Mouse (Mus musculus) liver, adult 2 months (tissue): Measurements from ENCODE around the gene Adarb1. TPM values are rescaled to one million over a fixed set of nuclear protein-coding genes. Genes with fewer than 3 reads are reported as not detected.

Experiments
- DNase-seq: peaks from one replicate; pipeline ENCODE4 v3.0.0-alpha.2; 2011; ENCODE audit warnings: low read depth, low spot score; ENCODE audit errors: extremely low read depth
- H3K27ac ChIP-seq: fragments of 200-500 bp; replicated peaks from 2 replicates; pipeline ENCODE4 v1.5.1; 2012; ENCODE audit warnings: low read depth, mild to moderate bottlenecking, control low read depth, inconsistent platforms, low read length; ENCODE audit not compliant: insufficient read depth
- H3K27me3 ChIP-seq: fragments of 200-500 bp; 2 replicates; pipeline ENCODE4 v1.6.1; 2012; ENCODE audit warnings: mild to moderate bottlenecking, moderate library complexity, low read length, inconsistent platforms; ENCODE audit not compliant: control insufficient read depth, insufficient read depth
- H3K36me3 ChIP-seq: fragments of 200-500 bp; 2 replicates; pipeline ENCODE4 v1.6.1; 2012; ENCODE audit warnings: low read length, inconsistent platforms; ENCODE audit not compliant: control insufficient read depth, insufficient read depth
- H3K4me1 ChIP-seq: fragments of 200-500 bp; 2 replicates; pipeline ENCODE4 v1.6.1; 2011; ENCODE audit warnings: low read length; ENCODE audit not compliant: control insufficient read depth, insufficient read depth
- H3K4me3 ChIP-seq: fragments of 200-500 bp; 2 replicates; pipeline ENCODE4 v1.5.1; 2011; ENCODE audit warnings: low read depth, mild to moderate bottlenecking, control low read depth, low read length, moderate library complexity; ENCODE audit not compliant: insufficient read depth
- H3K79me2 ChIP-seq: fragments of 200-500 bp; 2 replicates; pipeline ENCODE4 v1.6.1; 2012; ENCODE audit warnings: inconsistent platforms, mild to moderate bottlenecking, low read length, moderate library complexity; ENCODE audit not compliant: control insufficient read depth, insufficient read depth
- H3K9ac ChIP-seq: fragments of 200-500 bp; 2 replicates; pipeline ENCODE4 v1.6.1; 2012; ENCODE audit warnings: low read depth, mild to moderate bottlenecking, control low read depth, inconsistent platforms, low read length
- CTCF ChIP-seq: fragments of 200-500 bp; IDR thresholded peaks from 2 replicates; pipeline ENCODE4 v1.5.1; 2011; ENCODE audit warnings: low read depth, low read length, control low read depth
- POLR2A ChIP-seq: fragments of 200-500 bp; IDR thresholded peaks from 2 replicates; pipeline ENCODE4 v1.6.1; 2011; ENCODE audit warnings: low read length, control low read depth; ENCODE audit not compliant: insufficient read depth; ENCODE audit errors: extremely low read depth
- WGBS: fragments of 180-500 bp; shearing (Covaris S2); methylation state at CpG from one replicate; pipeline ENCODE4 v1.1.7; 2018; 5-methylcytosine and 5-hydroxymethylcytosine counted together
- polyA plus RNA-seq: library from polyadenylated mRNA; depleted of rRNA; stranded (reverse); fragments of >200 nt; gene quantifications from 2 replicates; pipeline ENCODE4 v1.2.3, GENCODE M21; 2012; rRNA removed
- total RNA-seq: library from RNA; depleted of rRNA; stranded (reverse); fragments of >200 nt; gene quantifications from 2 replicates; pipeline ENCODE4 v1.2.3, GENCODE M21; 2014; rRNA removed

Adarb1 gene
- total and polyA plus RNA-seq, 2 experiments: 4.6 to 12.2 TPM

GRCm38 (mm10) chr10:77242396-77242795 is 175.7 kb downstream of the Adarb1 start:
- no peak overlapping the region for H3K27ac ChIP-seq
- peaks cover 5% of the 10 kb centered on the region; the same call in 1 of the 2 replicates for H3K4me1 ChIP-seq
- H3K27me3 ChIP-seq: no peaks in the 10 kb centered on the region
- no peaks in the 10 kb centered on the region for H3K79me2 ChIP-seq
- H3K36me3 ChIP-seq: no peaks in the 10 kb centered on the region
- no peak overlapping the region for H3K9ac ChIP-seq
- DNase-seq: no peak
- TF ChIP-seq CTCF: no peak
- no peak for TF ChIP-seq POLR2A
- no peak overlapping the region for H3K4me3 ChIP-seq
- 59% methylated on average over 3 of the region's 3 CpGs for whole genome bisulfite sequencing

DNA sequence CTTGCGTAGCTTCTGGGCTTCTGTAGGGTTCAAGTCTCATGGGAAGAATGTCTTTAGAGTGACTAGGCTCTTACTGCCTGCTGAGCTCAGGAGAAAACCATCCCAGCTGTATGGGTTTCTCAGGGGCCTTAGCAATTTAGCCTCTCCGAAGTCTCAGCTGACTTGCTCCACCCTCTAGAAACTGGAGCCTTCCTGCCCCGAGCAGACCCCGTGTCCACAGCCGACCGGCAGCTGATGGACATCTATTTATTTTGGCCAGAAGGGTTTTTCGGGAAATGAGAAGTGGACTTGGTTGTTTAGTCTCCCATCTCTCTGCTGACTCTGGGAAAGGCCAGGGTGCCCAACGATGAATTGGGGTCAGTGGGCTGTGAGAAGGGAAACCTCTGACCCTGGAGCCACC is 177.3 kb downstream of the Adarb1 start:
- Histone ChIP-seq H3K4me1 (peaks cover 5% of the 10 kb centered on the region; the same call in 1 of the 2 replicates), H3K79me2 (no peaks in the 10 kb centered on the region), H3K9ac (no peak overlapping the region), H3K27ac (no peak overlapping the region), H3K36me3 (no peaks in the 10 kb centered on the region), H3K4me3 (no peak overlapping the region), H3K27me3 (no peaks in the 10 kb centered on the region)
- no peak for DNase-seq
- TF ChIP-seq CTCF (no peak), POLR2A (no peak)
- 93% methylated on average over 8 of the region's 8 CpGs for WGBS

Other genes with a start within 250 kb of the Adarb1 start
- gene Pofut2, start 159.1 kb downstream of the Adarb1 start, total RNA-seq: 6.9 and 9.5 TPM in 2 replicates
- gene Pofut2, start 159.1 kb downstream of the Adarb1 start, polyA plus RNA-seq: 16.4 and 23.0 TPM in 2 replicates
- gene Fam207a, start 97.5 kb upstream of the Adarb1 start, total RNA-seq: 12.7 and 15.5 TPM in 2 replicates
- 24.3 and 27.3 TPM in 2 replicates for gene Fam207a, start 97.5 kb upstream of the Adarb1 start, polyA plus RNA-seq
- gene Itgb2, start 112.0 kb upstream of the Adarb1 start, total RNA-seq: 4.8 and 5.6 TPM in 2 replicates
- 4.2 and 5.6 TPM in 2 replicates for gene Itgb2, start 112.0 kb upstream of the Adarb1 start, polyA plus RNA-seq
- gene Pttg1ip, start 163.4 kb upstream of the Adarb1 start, total RNA-seq: 146 and 168 TPM in 2 replicates
- 218 and 238 TPM in 2 replicates for gene Pttg1ip, start 163.4 kb upstream of the Adarb1 start, polyA plus RNA-seq
- 59.6 and 108 TPM in 2 replicates for gene Sumo3, start 187.8 kb upstream of the Adarb1 start, total RNA-seq
- 170 and 226 TPM in 2 replicates for gene Sumo3, start 187.8 kb upstream of the Adarb1 start, polyA plus RNA-seq
- gene Gm49325, start 187.9 kb upstream of the Adarb1 start, total RNA-seq: 0.47 TPM in 1 of 2 replicates, not detected in the other
- not detected in 2 replicates for gene Gm49325, start 187.9 kb upstream of the Adarb1 start, polyA plus RNA-seq
- 21.6 and 22.3 TPM in 2 replicates for gene Ube2g2, start 204.0 kb upstream of the Adarb1 start, total RNA-seq
- gene Ube2g2, start 204.0 kb upstream of the Adarb1 start, polyA plus RNA-seq: 30.4 and 34.2 TPM in 2 replicates